Mouse (Mus musculus) CH12.LX (cell line): Measurements from ENCODE around the gene Ubxn1. TPM values are rescaled to one million over a fixed set of nuclear protein-coding genes. Genes with fewer than 3 reads are reported as not detected.
A peak's percentile ranks its signal among the peaks of the same experiment; 100 is the strongest.

Experiments used
- DNase-seq: peaks from one replicate; pipeline ENCODE4 v3.0.0-alpha.2; 2013; ENCODE audit errors: extremely low read depth
- H3K27ac ChIP-seq: 2 replicates; pipeline ENCODE4 v1.5.1; 2012; ENCODE audit warnings: low read depth, mild to moderate bottlenecking, control low read depth, moderate library complexity; ENCODE audit not compliant: insufficient read depth
- H3K27me3 ChIP-seq: replicated peaks from 2 replicates; pipeline ENCODE3; 2012; ENCODE audit warnings: inconsistent platforms
- H3K36me3 ChIP-seq, 2 experiments: replicated peaks in 1 of 2; 2 replicates each; pipeline versions ENCODE3 to v1.6.1; 2012; ENCODE audit warnings: inconsistent platforms in 1 of 2, low read length in 1 of 2, mild to moderate bottlenecking in 1 of 2, mixed read lengths in 1 of 2, moderate library complexity in 1 of 2; ENCODE audit not compliant: control insufficient read depth in 1 of 2, insufficient read depth in 1 of 2
- H3K4me1 ChIP-seq, 2 experiments: 2 replicates each; pipeline ENCODE4 v1.6.1; 2012; ENCODE audit warnings: inconsistent platforms in 1 of 2, moderate library complexity in 1 of 2; ENCODE audit not compliant: insufficient read depth in 2 of 2, control insufficient read depth in 1 of 2
- H3K4me2 ChIP-seq: 2 replicates; pipeline ENCODE4 v1.6.1; 2012; ENCODE audit warnings: low read depth, mild to moderate bottlenecking, control low read depth; ENCODE audit not compliant: poor library complexity, insufficient read depth, severe bottlenecking
- H3K4me3 ChIP-seq, 3 experiments: fragments of 150-350 bp in 1 of 3; sonication (generic) in 1 of 3; replicated peaks in 1 of 3; 2 replicates each; pipeline versions ENCODE3 to v1.5.1; 2011 to 2012; ENCODE audit warnings: low read depth in 2 of 3, low read length in 2 of 3, mild to moderate bottlenecking in 2 of 3, moderate library complexity in 2 of 3, control low read depth in 1 of 3, improper control_type of control experiment in 1 of 3, inconsistent platforms in 1 of 3, mixed read lengths in 1 of 3; ENCODE audit not compliant: poor library complexity in 1 of 3
- H3K79me2 ChIP-seq: replicated peaks from 2 replicates; pipeline ENCODE4 v1.6.1; 2012; ENCODE audit warnings: mild to moderate bottlenecking, moderate library complexity; ENCODE audit not compliant: control insufficient read depth, poor library complexity, insufficient read depth, severe bottlenecking; ENCODE audit errors: extremely low read depth
- H3K9ac ChIP-seq: 2 replicates; pipeline ENCODE4 v1.6.1; 2012; ENCODE audit warnings: low read depth, mild to moderate bottlenecking, control low read depth, moderate library complexity; ENCODE audit not compliant: insufficient read depth
- H3K9me3 ChIP-seq: replicated peaks from 2 replicates; pipeline ENCODE3; 2012; ENCODE audit warnings: low read length, inconsistent platforms, mixed read lengths
- BHLHE40 ChIP-seq: IDR thresholded peaks from 2 replicates; pipeline ENCODE4 v1.6.1; 2011; ENCODE audit warnings: mild to moderate bottlenecking, low read depth, low read length, improper control_type of control experiment
- CHD1 ChIP-seq: IDR thresholded peaks from 2 replicates; pipeline ENCODE4 v1.6.1; 2012; ENCODE audit warnings: low read depth, low read length, improper control_type of control experiment, inconsistent platforms
- CHD2 ChIP-seq: IDR thresholded peaks from 2 replicates; pipeline ENCODE4 v1.6.1; 2011; ENCODE audit warnings: low read length, improper control_type of control experiment
- CTCF ChIP-seq, 2 experiments: IDR thresholded peaks in 1 of 2; conservative IDR thresholded peaks in 1 of 2; 2 replicates each; pipeline ENCODE4 v1.5.1; 2011 to 2012; ENCODE audit warnings: low read depth in 2 of 2, low read length in 2 of 2, improper control_type of control experiment in 1 of 2, inconsistent platforms in 1 of 2, mild to moderate bottlenecking in 1 of 2, moderate library complexity in 1 of 2
- E2F4 ChIP-seq: IDR thresholded peaks from 2 replicates; pipeline ENCODE4 v1.6.1; 2011; ENCODE audit warnings: low read depth, low read length, improper control_type of control experiment; ENCODE audit not compliant: insufficient replicate concordance
- ELF1 ChIP-seq: IDR thresholded peaks from 2 replicates; pipeline ENCODE4 v1.6.1; 2014; ENCODE audit warnings: low read depth, mild to moderate bottlenecking, inconsistent platforms, low read length, improper control_type of control experiment
- EP300 ChIP-seq: IDR thresholded peaks from 2 replicates; pipeline ENCODE4 v1.6.1; 2011; ENCODE audit warnings: low read length, improper control_type of control experiment
- ETS1 ChIP-seq: conservative IDR thresholded peaks from 2 replicates; pipeline ENCODE4 v1.6.1; 2012; ENCODE audit warnings: low read depth, mild to moderate bottlenecking, inconsistent platforms, low read length, improper control_type of control experiment, moderate library complexity
- GABPA ChIP-seq: IDR thresholded peaks from 2 replicates; pipeline ENCODE4 v1.6.1; 2012; ENCODE audit warnings: low read depth, low read length, improper control_type of control experiment, inconsistent platforms; ENCODE audit not compliant: insufficient replicate concordance
- HCFC1 ChIP-seq: IDR thresholded peaks from 2 replicates; pipeline ENCODE4 v1.6.1; 2012; ENCODE audit warnings: low read depth, mild to moderate bottlenecking, inconsistent platforms, low read length, improper control_type of control experiment
- IRF4 ChIP-seq: IDR thresholded peaks from 2 replicates; pipeline ENCODE4 v1.6.1; 2014; ENCODE audit warnings: low read depth, mild to moderate bottlenecking, inconsistent platforms, low read length, improper control_type of control experiment
- JUN ChIP-seq: IDR thresholded peaks from 2 replicates; pipeline ENCODE4 v1.6.1; 2011; ENCODE audit warnings: low read depth, mild to moderate bottlenecking, low read length, improper control_type of control experiment, moderate library complexity; ENCODE audit not compliant: insufficient read depth
- KAT2A ChIP-seq: IDR thresholded peaks from 2 replicates; pipeline ENCODE4 v1.6.1; 2012; ENCODE audit warnings: low read length, improper control_type of control experiment, inconsistent platforms; ENCODE audit not compliant: insufficient replicate concordance
- MAFK ChIP-seq: IDR thresholded peaks from 2 replicates; pipeline ENCODE4 v1.6.1; 2011; ENCODE audit warnings: low read length, improper control_type of control experiment; ENCODE audit not compliant: insufficient replicate concordance
- MAZ ChIP-seq: IDR thresholded peaks from 2 replicates; pipeline ENCODE4 v1.6.1; 2012; ENCODE audit warnings: low read depth, mild to moderate bottlenecking, inconsistent platforms, low read length, improper control_type of control experiment, moderate library complexity
- MEF2A ChIP-seq: IDR thresholded peaks from 2 replicates; pipeline ENCODE4 v1.6.1; 2014; ENCODE audit warnings: low read depth, mild to moderate bottlenecking, inconsistent platforms, low read length, improper control_type of control experiment, borderline replicate concordance
- MXI1 ChIP-seq: IDR thresholded peaks from 2 replicates; pipeline ENCODE4 v1.6.1; 2011; ENCODE audit warnings: mild to moderate bottlenecking, low read depth, low read length, improper control_type of control experiment
- MYC ChIP-seq: IDR thresholded peaks from 2 replicates; pipeline ENCODE4 v1.6.1; 2011; ENCODE audit warnings: low read depth, mild to moderate bottlenecking, improper control_type of control experiment, low read length
- NRF1 ChIP-seq: IDR thresholded peaks from 2 replicates; pipeline ENCODE4 v1.6.1; 2014; ENCODE audit warnings: low read depth, mild to moderate bottlenecking, inconsistent platforms, low read length, improper control_type of control experiment, moderate library complexity
- PAX5 ChIP-seq: IDR thresholded peaks from 2 replicates; pipeline ENCODE4 v1.6.1; 2012; ENCODE audit warnings: low read length, inconsistent platforms, mixed read lengths
- POLR2A ChIP-seq: IDR thresholded peaks from 2 replicates; pipeline ENCODE4 v1.6.1; 2011; ENCODE audit warnings: low read depth, mild to moderate bottlenecking, improper control_type of control experiment, low read length
- POLR2AphosphoS2 ChIP-seq: IDR thresholded peaks from 2 replicates; pipeline ENCODE4 v1.6.1; 2011; ENCODE audit warnings: low read depth, low read length, improper control_type of control experiment
- RAD21 ChIP-seq: IDR thresholded peaks from 2 replicates; pipeline ENCODE4 v1.6.1; 2011; ENCODE audit warnings: low read depth, mild to moderate bottlenecking, low read length, improper control_type of control experiment, moderate library complexity
- SIN3A ChIP-seq: IDR thresholded peaks from 2 replicates; pipeline ENCODE4 v1.6.1; 2012; ENCODE audit warnings: low read length, improper control_type of control experiment, inconsistent platforms
- SMC3 ChIP-seq: IDR thresholded peaks from 2 replicates; pipeline ENCODE4 v1.6.1; 2011; ENCODE audit warnings: low read depth, low read length, improper control_type of control experiment
- TBP ChIP-seq: conservative IDR thresholded peaks from 2 replicates; pipeline ENCODE4 v1.6.1; 2011; ENCODE audit warnings: low read depth, low read length, improper control_type of control experiment
- TCF12 ChIP-seq: IDR thresholded peaks from 2 replicates; pipeline ENCODE4 v1.6.1; 2014; ENCODE audit warnings: low read depth, mild to moderate bottlenecking, inconsistent platforms, low read length, improper control_type of control experiment
- UBTF ChIP-seq: IDR thresholded peaks from 2 replicates; pipeline ENCODE4 v1.6.1; 2012; ENCODE audit warnings: low read depth, mild to moderate bottlenecking, inconsistent platforms, low read length, improper control_type of control experiment, moderate library complexity
- USF1 ChIP-seq: IDR thresholded peaks from 2 replicates; pipeline ENCODE4 v1.6.1; 2014; ENCODE audit warnings: low read depth, mild to moderate bottlenecking, inconsistent platforms, low read length, improper control_type of control experiment
- USF2 ChIP-seq: conservative IDR thresholded peaks from 2 replicates; pipeline ENCODE4 v1.6.1; 2011; ENCODE audit warnings: low read depth, low read length, improper control_type of control experiment
- ZKSCAN1 ChIP-seq: IDR thresholded peaks from 2 replicates; pipeline ENCODE4 v1.6.1; 2012; ENCODE audit warnings: low read depth, inconsistent platforms, low read length, improper control_type of control experiment, borderline replicate concordance
- ZMIZ1 ChIP-seq: IDR thresholded peaks from 2 replicates; pipeline ENCODE4 v1.6.1; 2012; ENCODE audit warnings: low read depth, mild to moderate bottlenecking, inconsistent platforms, low read length, improper control_type of control experiment
- dilution Hi-C: fragments of 300-500 bp; cut with MboI; formaldehyde crosslinking; loops from 2 replicates; pipeline ENCODE4 v1.14.3; 2020; ENCODE audit warnings: low sequenced_read_pairs; ENCODE audit not compliant: extremely low pct_unique_long_range_greater_than_20kb, extremely low pct_ligation_motif_present
- in situ Hi-C: fragments of 300-500 bp; cut with MboI; formaldehyde crosslinking; loops from 3 replicates; pipeline ENCODE4 v1.14.3; 2019; ENCODE audit warnings: low sequenced_read_pairs, low pct_ligation_motif_present, low pct_unique_long_range_greater_than_20kb, mixed read lengths
- polyA plus RNA-seq: library from polyadenylated mRNA; unstranded; fragments of >175 nt; gene quantifications from 2 replicates; pipeline ENCODE4 v1.2.1, GENCODE M21; 2012; ENCODE audit warnings: low read depth; ENCODE audit not compliant: insufficient read length
- total RNA-seq, 2 experiments: library from RNA; depleted of rRNA; stranded (reverse); fragments of 300-350 nt in 1 of 2; fragments of >200 nt in 1 of 2; gene quantifications; 2 replicates each; pipeline ENCODE4 v1.2.3; 2012 to 2014

The Ubxn1 gene
- total and polyA plus RNA-seq, 3 experiments: 96.3 to 226 (median 140) TPM

GRCm38 (mm10) chr19:8887585-8888463, 16.5 kb downstream of the Ubxn1 start (continued):
- no peak; the same call in 1 of the 2 replicates for TF ChIP-seq ZMIZ1
- TF ChIP-seq ELF1: no peak
- TF ChIP-seq MAZ: 0 out of 2 replicates have a peak, but pooled peaks have one; percentile 3
- TF ChIP-seq POLR2A: no peak; the same call in 1 of the 2 replicates
- no peak for TF ChIP-seq USF1
- peak; percentile 91 for TF ChIP-seq MYC
- TF ChIP-seq PAX5: no peak
- TF ChIP-seq GABPA: no peak

- Histone ChIP-seq H3K4me1 (peaks cover 0 to 30% of the 10 kb centered on the region in 2 experiments; a peak in 2 of 4 replicates), H3K79me2 (peaks cover 35% of the 10 kb centered on the region), H3K27ac (peak within 1 kb of the TSS; percentile 50; the same call in 1 of the 2 replicates), H3K36me3 (peaks cover 14 to 22% of the 10 kb centered on the region in 2 experiments), H3K27me3 (no peaks in the 10 kb centered on the region), H3K4me3 (peak within 1 kb of the TSS; percentile 72 to 81 (median 77)), H3K4me2 (peak within 1 kb of the TSS; percentile 66), H3K9me3 (no peaks in the 10 kb centered on the region), H3K9ac (peak within 1 kb of the TSS; percentile 95)
- in situ Hi-C loops: no loop called here
- dilution Hi-C loops: no loop called here
- peak; percentile 97 for DNase-seq
- TF ChIP-seq POLR2A: peak; percentile 99
- TF ChIP-seq ETS1: 0 out of 2 replicates have a peak, but pooled peaks have one; percentile 30
- TF ChIP-seq EP300: no peak
- TF ChIP-seq HCFC1: peak; percentile 81
- peak; percentile 74; the same call in 1 of the 2 replicates for TF ChIP-seq MYC
- TF ChIP-seq CHD1: no peak; the same call in 1 of the 2 replicates
- TF ChIP-seq UBTF: no peak
- TF ChIP-seq ZKSCAN1: no peak
- no peak for TF ChIP-seq USF2
- no peak for TF ChIP-seq SMC3
- TF ChIP-seq JUN: no peak
- TF ChIP-seq CTCF (conservative IDR thresholded peaks at IDR 0.05 in 1 of 2, IDR thresholded peaks at IDR 0.05 in 1 of 2; ENCODE audit: low read depth in 2 of 2, low read length in 2 of 2): no peak
- TF ChIP-seq E2F4: peak; percentile 52; the same call in 1 of the 2 replicates
- peak; percentile 63 for TF ChIP-seq MEF2A
- TF ChIP-seq IRF4: no peak
- no peak for TF ChIP-seq PAX5
- no peak for TF ChIP-seq MAFK
- peak; percentile 93 for TF ChIP-seq TCF12
- TF ChIP-seq MAZ: peak; percentile 14; the same call in 1 of the 2 replicates
- TF ChIP-seq USF1: no peak
- TF ChIP-seq SIN3A: peak; percentile 95
- peak; percentile 96 for TF ChIP-seq POLR2AphosphoS2
- peak; percentile 98 for TF ChIP-seq TBP
- TF ChIP-seq ZMIZ1: peak; percentile 97
- no peak for TF ChIP-seq CHD2
- peak; percentile 90 for TF ChIP-seq BHLHE40
- TF ChIP-seq KAT2A: peak; percentile 67; the same call in 1 of the 2 replicates
- TF ChIP-seq NRF1: peak; percentile 42
- no peak for TF ChIP-seq RAD21
- TF ChIP-seq MXI1: peak; percentile 89
These were observed 17.5 kb downstream of the Ubxn1 start, which contains the start of the genes 1810009A15Rik and Gm49416 for GRCm38 (mm10) chr19:8888511-8889385. TSS of gene 1810009A15Rik (plus strand) at chr19:8888853. TSS of gene Gm49416 (plus strand) at chr19:8888926.
